Mouse (Mus musculus): ENCODE data around the gene Gm7879. TPM values are rescaled to one million over a fixed set of nuclear protein-coding genes. Genes with fewer than 3 reads are reported as not detected.

Gene Gm7879
- polyA plus RNA-seq, 1 experiment: 0.49 TPM

- peak; percentile 28 for DNase-seq (ENCODE audit: low read depth)
- no peak for TF ChIP-seq POLR2A (IDR thresholded peaks at IDR 0.05; ENCODE audit: borderline replicate concordance, extremely low read depth, insufficient read depth, insufficient read length, poor library complexity, severe bottlenecking)
- no peak for TF ChIP-seq CTCF (IDR thresholded peaks at IDR 0.05; ENCODE audit: borderline replicate concordance, extremely low read depth, insufficient read depth, insufficient read length)
These were observed 35.9 kb downstream of the Gm7879 start for GRCm38 (mm10) chr5:43948748-43949275.

- TF ChIP-seq POLR2A (IDR thresholded peaks at IDR 0.05; ENCODE audit: borderline replicate concordance, extremely low read depth, insufficient read depth, insufficient read length, poor library complexity, severe bottlenecking) (no peak), CTCF (IDR thresholded peaks at IDR 0.05; ENCODE audit: borderline replicate concordance, extremely low read depth, insufficient read depth, insufficient read length) (no peak)
- no peak for DNase-seq (ENCODE audit: low read depth)
These were observed 40.3 kb downstream of the Gm7879 start for GRCm38 (mm10) chr5:43953241-43953640.

DNA sequence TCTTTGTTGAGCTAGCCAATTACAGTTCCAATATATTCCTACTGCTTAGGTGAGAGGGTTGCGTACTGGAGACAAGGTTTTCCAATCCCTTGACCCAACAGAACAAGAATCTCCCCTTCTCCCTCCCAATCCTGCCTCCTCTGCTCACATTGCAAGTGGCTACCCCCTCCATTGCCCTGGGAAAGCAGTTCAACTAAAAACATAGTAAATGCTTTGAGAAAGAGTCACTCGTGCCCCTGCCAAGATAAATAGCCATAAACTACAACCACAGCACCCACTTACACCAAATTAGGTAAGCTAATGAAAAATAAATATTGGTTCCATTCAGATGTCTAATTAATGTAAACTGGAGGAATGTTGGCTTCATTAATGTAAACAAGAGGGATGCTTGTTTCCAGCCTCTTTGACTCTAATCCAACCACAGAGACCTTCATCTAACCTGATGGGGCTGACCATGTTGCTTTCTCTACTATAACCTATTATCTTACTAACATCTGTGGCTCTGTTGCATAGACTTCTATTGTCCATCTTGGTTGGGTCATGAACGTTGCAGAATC is 47.0 kb downstream of the Gm7879 start:
- no peak for TF ChIP-seq CTCF (IDR thresholded peaks at IDR 0.05; ENCODE audit: borderline replicate concordance, extremely low read depth, insufficient read depth, insufficient read length)
- TF ChIP-seq POLR2A (IDR thresholded peaks at IDR 0.05; ENCODE audit: borderline replicate concordance, extremely low read depth, insufficient read depth, insufficient read length, poor library complexity, severe bottlenecking): no peak

DNA sequence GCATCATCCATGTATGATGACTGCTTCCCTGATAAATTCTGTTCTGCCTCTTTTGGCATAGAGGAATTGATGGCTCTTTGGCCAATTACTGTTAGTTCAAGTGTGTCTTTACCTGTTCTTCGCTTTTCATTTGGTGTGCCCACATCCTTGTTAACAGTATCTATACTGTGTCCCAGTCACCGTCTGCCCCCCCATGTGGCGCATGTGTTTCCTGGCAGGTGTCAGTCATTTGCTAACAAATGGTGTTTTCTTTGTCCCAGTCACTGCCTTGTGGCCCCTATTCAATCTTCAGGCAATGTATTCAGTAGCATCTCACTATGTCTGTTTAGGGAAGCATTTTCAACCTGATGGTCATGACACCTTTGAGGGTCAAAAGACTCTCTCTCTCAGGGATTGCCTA is 48.1 kb downstream of the Gm7879 start:
- no peak for DNase-seq (ENCODE audit: low read depth)
- TF ChIP-seq CTCF (IDR thresholded peaks at IDR 0.05; ENCODE audit: borderline replicate concordance, extremely low read depth, insufficient read depth, insufficient read length) (no peak), POLR2A (IDR thresholded peaks at IDR 0.05; ENCODE audit: borderline replicate concordance, extremely low read depth, insufficient read depth, insufficient read length, poor library complexity, severe bottlenecking) (no peak)

More for the DNA sequence above, 47.0 kb downstream of the Gm7879 start:
- no peak for DNase-seq (ENCODE audit: low read depth)

Other genes starting within 250 kb of the Gm7879 start
- 0.04 and 0.11 TPM in 2 replicates for gene Bst1, start 94.3 kb upstream of the Gm7879 start, polyA plus RNA-seq (2012; rRNA removed)
- 51.5 and 53.7 TPM in 2 replicates for gene Fbxl5, start 91.5 kb upstream of the Gm7879 start, polyA plus RNA-seq (2012; rRNA removed)
- 2.0 and 2.7 TPM in 2 replicates for gene Cd38, start 44.6 kb upstream of the Gm7879 start, polyA plus RNA-seq (2012; rRNA removed)
- 4.7 and 4.9 TPM in 2 replicates for gene Fgfbp1, start 68.6 kb downstream of the Gm7879 start, polyA plus RNA-seq (2012; rRNA removed)
- 30.4 and 30.6 TPM in 2 replicates for gene Prom1, start 188.9 kb downstream of the Gm7879 start, polyA plus RNA-seq (2012; rRNA removed)

All from brain, embryonic 14.5 days (tissue).